Mouse (Mus musculus) midbrain, embryonic 16.5 days (tissue): ENCODE measurements around the gene Ephx1. TPM values are rescaled to one million over a fixed set of nuclear protein-coding genes. Genes with fewer than 3 reads are reported as not detected.

ENCODE experiments used
- ATAC-seq: fragments of 200-750 bp; cut with Nextera tagmentation; 2 replicates; pipeline ENCODE4 v1.8.0; 2017; ENCODE audit warnings: moderate TSS enrichment
- H3K27ac ChIP-seq: fragments of 300-500 bp; sonication (generic); 2 replicates; pipeline ENCODE4 v1.5.1; 2014; ENCODE audit warnings: mild to moderate bottlenecking, low read length, mixed read lengths
- H3K27me3 ChIP-seq: fragments of 300-500 bp; sonication (generic); 2 replicates; pipeline ENCODE4 v1.6.1; 2014; ENCODE audit warnings: low read depth, low read length, mixed read lengths; ENCODE audit not compliant: control insufficient read depth, insufficient read depth
- H3K36me3 ChIP-seq: fragments of 300-500 bp; sonication (generic); 2 replicates; pipeline ENCODE4 v1.6.1; 2014; ENCODE audit warnings: mild to moderate bottlenecking, low read length, moderate library complexity, mixed read lengths; ENCODE audit not compliant: control insufficient read depth, insufficient read depth
- H3K4me1 ChIP-seq: fragments of 300-500 bp; sonication (generic); 2 replicates; pipeline ENCODE4 v1.6.1; 2014; ENCODE audit warnings: mild to moderate bottlenecking, low read length, mixed read lengths; ENCODE audit not compliant: control insufficient read depth, insufficient read depth
- H3K4me2 ChIP-seq: fragments of 300-500 bp; sonication (generic); 2 replicates; pipeline ENCODE4 v1.6.1; 2014; ENCODE audit warnings: mild to moderate bottlenecking, low read length, mixed read lengths
- H3K4me3 ChIP-seq: fragments of 300-500 bp; sonication (generic); 2 replicates; pipeline ENCODE4 v1.5.1; 2014; ENCODE audit warnings: low read depth, mild to moderate bottlenecking, low read length, moderate library complexity, mixed read lengths
- H3K9ac ChIP-seq: fragments of 300-500 bp; sonication (generic); 2 replicates; pipeline ENCODE4 v1.6.1; 2014; ENCODE audit warnings: low read depth, low read length, mixed read lengths
- H3K9me3 ChIP-seq: fragments of 300-500 bp; sonication (generic); replicated peaks from 2 replicates; pipeline ENCODE4 v1.6.1; 2014; ENCODE audit warnings: mild to moderate bottlenecking, low read length, mixed read lengths; ENCODE audit not compliant: control insufficient read depth, poor library complexity, severe bottlenecking
- WGBS: fragments of 180-500 bp; shearing (Covaris S2); extraction: QIAGEN DNeasy Blood & Tissue Kit; methylation state at CpG from one replicate; pipeline ENCODE4 v1.1.7; 2014; 5-methylcytosine and 5-hydroxymethylcytosine counted together
- polyA plus RNA-seq: library from polyadenylated mRNA; unstranded; fragments of >200 nt; fragmentation: Nextera tagmentation; extraction: Ambion mirVana; gene quantifications from 2 replicates; pipeline ENCODE4 v1.2.1, GENCODE M21; 2015

Gene Ephx1
- 5.7 and 8.2 TPM in 2 replicates for polyA plus RNA-seq

GRCm38 (mm10) chr1:181020756-181021487 lies at the start of gene Ephx1:
Ephx1 (minus strand) TSS chr1:181020904.
- H3K9me3 ChIP-seq: no peaks in the 10 kb centered on the region
- no peak within 1 kb of the TSS for H3K9ac ChIP-seq
- H3K36me3 ChIP-seq: no peaks in the 10 kb centered on the region
- 60% methylated on average over 5 of the region's 5 CpGs for WGBS
- no peak within 1 kb of the TSS for H3K4me2 ChIP-seq
- peaks cover 2% of the 10 kb centered on the region; the same call in 1 of the 2 replicates for H3K4me1 ChIP-seq
- H3K27ac ChIP-seq: no peak within 1 kb of the TSS
- no peaks in the 10 kb centered on the region for H3K27me3 ChIP-seq
- no peak within 1 kb of the TSS for H3K4me3 ChIP-seq
- ATAC-seq: no peak

GRCm38 (mm10) chr1:181069671-181070070 lies 49.0 kb upstream of the Ephx1 start:
- Histone ChIP-seq H3K9me3 (no peaks in the 10 kb centered on the region), H3K27me3 (no peaks in the 10 kb centered on the region), H3K4me2 (no peak overlapping the region), H3K9ac (no peak overlapping the region), H3K27ac (no peak overlapping the region), H3K36me3 (no peaks in the 10 kb centered on the region), H3K4me3 (no peak overlapping the region), H3K4me1 (no peaks in the 10 kb centered on the region)
- ATAC-seq: no peak
- 71% methylated on average over 11 of the region's 11 CpGs for WGBS

DNA sequence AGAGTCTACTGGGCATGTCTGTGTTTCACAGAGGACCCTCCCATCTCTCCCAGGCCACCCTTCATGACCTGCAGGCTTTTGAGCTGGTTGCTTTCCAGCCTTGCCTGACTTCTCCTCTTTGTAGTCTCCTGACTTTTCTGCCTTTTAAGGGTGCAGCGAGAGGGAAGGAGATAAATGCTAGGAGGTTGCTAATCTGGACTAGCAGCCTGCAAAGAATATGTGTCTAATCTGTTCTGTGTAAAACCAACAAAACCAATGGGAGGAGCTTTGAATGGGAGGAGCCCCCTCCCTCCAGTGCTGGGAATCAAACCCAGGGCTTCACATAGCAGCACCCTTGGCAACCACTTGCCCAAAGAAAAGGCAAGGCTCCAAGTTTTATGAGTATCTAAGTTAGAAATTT lies 47.6 kb upstream of the Ephx1 start:
- no peak overlapping the region for H3K4me3 ChIP-seq
- WGBS: 68% methylated on average over 1 of the region's 1 CpGs
- H3K27ac ChIP-seq: no peak overlapping the region
- no peak for ATAC-seq
- no peaks in the 10 kb centered on the region for H3K4me1 ChIP-seq
- no peaks in the 10 kb centered on the region for H3K36me3 ChIP-seq
- H3K9me3 ChIP-seq: no peaks in the 10 kb centered on the region
- no peak overlapping the region for H3K9ac ChIP-seq
- H3K27me3 ChIP-seq: no peaks in the 10 kb centered on the region
- no peak overlapping the region for H3K4me2 ChIP-seq

DNA sequence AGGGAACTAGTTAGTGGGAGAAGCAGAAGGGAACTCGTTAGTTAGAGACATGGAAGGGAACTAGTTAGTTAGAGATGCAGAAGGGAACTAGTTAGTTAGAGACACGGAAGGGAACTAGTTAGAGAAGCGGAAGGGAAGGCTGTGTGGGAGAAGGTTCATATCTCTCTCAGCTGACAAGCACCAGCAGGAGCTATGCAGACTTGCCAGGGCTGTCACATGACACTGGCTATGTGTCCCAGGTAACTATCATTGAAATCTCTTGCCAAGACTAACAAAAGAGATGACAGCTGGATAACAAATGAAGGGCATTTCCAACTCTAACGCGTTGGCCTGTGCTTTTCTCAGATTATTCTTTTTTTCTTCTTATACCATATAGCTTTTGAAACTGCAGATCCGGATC lies 43.9 kb upstream of the Ephx1 start:
- no peaks in the 10 kb centered on the region for H3K9me3 ChIP-seq
- no peaks in the 10 kb centered on the region for H3K4me1 ChIP-seq
- no peak overlapping the region for H3K9ac ChIP-seq
- H3K4me2 ChIP-seq: no peak overlapping the region
- ATAC-seq: no peak
- no peaks in the 10 kb centered on the region for H3K27me3 ChIP-seq
- H3K27ac ChIP-seq: no peak overlapping the region
- H3K4me3 ChIP-seq: no peak overlapping the region
- H3K36me3 ChIP-seq: no peaks in the 10 kb centered on the region
- WGBS: 82% methylated on average over 6 of the region's 6 CpGs

GRCm38 (mm10) chr1:181063991-181064390 lies 43.3 kb upstream of the Ephx1 start:
- H3K9ac ChIP-seq: no peak overlapping the region
- H3K27me3 ChIP-seq: no peaks in the 10 kb centered on the region
- no peaks in the 10 kb centered on the region for H3K36me3 ChIP-seq
- WGBS: 55% methylated on average over 2 of the region's 2 CpGs
- ATAC-seq: no peak
- H3K4me3 ChIP-seq: no peak overlapping the region
- H3K4me2 ChIP-seq: no peak overlapping the region
- no peaks in the 10 kb centered on the region for H3K4me1 ChIP-seq
- H3K9me3 ChIP-seq: no peaks in the 10 kb centered on the region
- no peak overlapping the region for H3K27ac ChIP-seq

GRCm38 (mm10) chr1:181061784-181062485 lies 41.2 kb upstream of the Ephx1 start:
- no peak overlapping the region for H3K9ac ChIP-seq
- H3K4me2 ChIP-seq: no peak overlapping the region
- no peak overlapping the region for H3K27ac ChIP-seq
- no peaks in the 10 kb centered on the region for H3K36me3 ChIP-seq
- 65% methylated on average over 3 of the region's 3 CpGs for WGBS
- no peaks in the 10 kb centered on the region for H3K9me3 ChIP-seq
- H3K4me3 ChIP-seq: no peak overlapping the region
- no peak for ATAC-seq
- H3K27me3 ChIP-seq: no peaks in the 10 kb centered on the region
- no peaks in the 10 kb centered on the region for H3K4me1 ChIP-seq

GRCm38 (mm10) chr1:181052898-181053297 lies 32.2 kb upstream of the Ephx1 start:
- Histone ChIP-seq H3K27me3 (no peaks in the 10 kb centered on the region), H3K4me2 (no peak overlapping the region), H3K9me3 (no peaks in the 10 kb centered on the region), H3K36me3 (no peaks in the 10 kb centered on the region), H3K4me3 (no peak overlapping the region), H3K27ac (no peak overlapping the region), H3K4me1 (no peaks in the 10 kb centered on the region), H3K9ac (no peak overlapping the region)
- WGBS: 83% methylated on average over 4 of the region's 4 CpGs
- no peak for ATAC-seq

GRCm38 (mm10) chr1:181050937-181051336 lies 30.2 kb upstream of the Ephx1 start, which contains the start of gene 9130409I23Rik:
9130409I23Rik (plus strand) TSS chr1:181051237.
- H3K9ac ChIP-seq: no peak within 1 kb of the TSS
- no peak within 1 kb of the TSS for H3K4me2 ChIP-seq
- H3K36me3 ChIP-seq: no peaks in the 10 kb centered on the region
- no peak within 1 kb of the TSS for H3K27ac ChIP-seq
- no peaks in the 10 kb centered on the region for H3K9me3 ChIP-seq
- no peaks in the 10 kb centered on the region for H3K27me3 ChIP-seq
- no peak for ATAC-seq
- 91% methylated on average over 6 of the region's 6 CpGs for WGBS
- H3K4me3 ChIP-seq: no peak within 1 kb of the TSS
- H3K4me1 ChIP-seq: no peaks in the 10 kb centered on the region

- Histone ChIP-seq H3K27ac (no peak overlapping the region), H3K9me3 (no peaks in the 10 kb centered on the region), H3K36me3 (no peaks in the 10 kb centered on the region), H3K9ac (no peak overlapping the region), H3K4me3 (no peak overlapping the region), H3K4me1 (no peaks in the 10 kb centered on the region), H3K27me3 (no peaks in the 10 kb centered on the region), H3K4me2 (no peak overlapping the region)
- no peak for ATAC-seq
These were observed 28.7 kb upstream of the Ephx1 start for GRCm38 (mm10) chr1:181049328-181049842.
